Comparison of ENCODE assay signal across 10 mouse cellular contexts in the genomic region with DNA sequence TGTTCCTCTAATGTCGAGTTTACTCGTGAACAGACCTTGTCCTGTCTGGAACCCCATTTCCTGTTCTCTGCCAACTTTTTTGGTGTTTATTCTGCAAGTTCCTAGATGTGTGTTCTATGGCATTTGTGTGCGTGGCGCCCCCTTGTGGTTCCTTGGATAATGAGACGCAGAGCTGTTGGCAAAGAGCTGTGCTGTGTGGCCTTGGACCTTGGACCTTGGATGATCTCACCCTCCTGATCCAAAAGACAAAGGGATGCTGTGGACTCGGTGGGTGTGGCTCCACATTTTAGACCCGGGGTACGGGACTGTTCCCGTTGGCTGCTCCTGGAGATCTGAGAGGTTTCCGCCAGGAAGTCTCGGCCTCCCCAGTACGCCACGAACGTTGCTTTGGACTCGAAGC. TPM values are rescaled to one million over a fixed set of nuclear protein-coding genes. Genes with fewer than 3 reads are reported as not detected.
DNase-seq lines count a peak whose midpoint lies in the region; ATAC-seq and TF ChIP-seq lines count a peak whose summit lies in the region.
"Had no signal": no experiment of that assay in that cellular context is flagged by ENCODE, and none has a peak within 500 bp of the region (broad histone marks: within the 10 kb centered on the region; RNA-seq: fewer than 3 reads in every experiment).

A gene (plus strand): TSS at position 271 of the 400 bp plus-strand sequence.

- no peak within 1 kb of the TSS for H3K9ac ChIP-seq in ES-E14 (ENCODE audit: insufficient read depth, low read depth, low read length, poor library complexity, severe bottlenecking)
- H3K9ac ChIP-seq in embryonic facial prominence, embryonic 11.5 days (replicated peaks; ENCODE audit: low read length) = no peak within 1 kb of the TSS

- WGBS in embryonic facial prominence, embryonic 11.5 days = 86% methylated on average over 15 of the region's 15 CpGs
- 64% methylated on average over 15 of the region's 15 CpGs for WGBS in small intestine, adult 2 months

- in situ Hi-C loops in ES-E14 (cut with MboI; ENCODE audit: low sequenced_read_pairs in 2 of 2, unreplicated experiment in 2 of 2) = no loop called here

- no peak for ATAC-seq in embryonic facial prominence, embryonic 11.5 days (replicated peaks; ENCODE audit: insufficient number of reproducible peaks, low FRiP score, low TSS enrichment, low read depth)
- ATAC-seq in frontal cortex, adult (ENCODE audit: low TSS enrichment) = no peak

- DNase-seq in cerebellum, adult 9-10 months = peak; percentile 14
- DNase-seq in cerebellum, adult 8-10 months = no peak
- peak; percentile 29 to 39 for DNase-seq in left cerebral cortex, adult 18-20 months (ENCODE audit: low spot score in 2 of 2)
- no peak for DNase-seq in left cerebral cortex, adult 8-10 months (ENCODE audit: low spot score in 2 of 2)
- peak; percentile 67 for DNase-seq in ES-E14 (ENCODE audit: low read depth, low spot score)
- DNase-seq in embryonic facial prominence, embryonic 11.5 days (ENCODE audit: low spot score) = peak; percentile 30

- no peak for TF ChIP-seq POLR2A in small intestine, adult 2 months (IDR thresholded peaks at IDR 0.05; ENCODE audit: low read depth, low read length)

- H3K4me2 ChIP-seq in embryonic facial prominence, embryonic 11.5 days (ENCODE audit: low read depth, low read length) = no peak within 1 kb of the TSS

- H3K36me3 ChIP-seq in ES-E14 (ENCODE audit: control insufficient read depth, insufficient read depth, low read length, poor library complexity, severe bottlenecking) = no peaks in the 10 kb centered on the region
- H3K36me3 ChIP-seq in embryonic facial prominence, embryonic 11.5 days (replicated peaks; ENCODE audit: control insufficient read depth, insufficient read depth, low read depth, low read length) = no peaks in the 10 kb centered on the region
- H3K36me3 ChIP-seq in small intestine, adult 2 months (ENCODE audit: control insufficient read depth, insufficient read depth, low read length) = no peaks in the 10 kb centered on the region

- no peak within 1 kb of the TSS for H3K27ac ChIP-seq in ES-E14 (ENCODE audit: insufficient read depth, low read depth, low read length, poor library complexity, severe bottlenecking)
- no peak within 1 kb of the TSS for H3K27ac ChIP-seq in embryonic facial prominence, embryonic 11.5 days (replicated peaks; ENCODE audit: low read depth, low read length)
- no peak within 1 kb of the TSS for H3K27ac ChIP-seq in small intestine, adult 2 months (ENCODE audit: insufficient read depth, low read depth, low read length)

- H3K4me1 ChIP-seq in ES-E14 (ENCODE audit: control insufficient read depth in 2 of 2, insufficient read depth in 2 of 2, low read length in 2 of 2, poor library complexity in 1 of 2) = peaks cover 0 to 2% of the 10 kb centered on the region in 2 experiments; a peak in 1 of 4 replicates
- H3K4me1 ChIP-seq in embryonic facial prominence, embryonic 11.5 days (ENCODE audit: control insufficient read depth, insufficient read depth, low read length) = no peaks in the 10 kb centered on the region
- no peaks in the 10 kb centered on the region for H3K4me1 ChIP-seq in small intestine, adult 2 months (ENCODE audit: control insufficient read depth, insufficient read depth, insufficient read length, low read length)

- H3K27me3 ChIP-seq in embryonic facial prominence, embryonic 11.5 days (ENCODE audit: control insufficient read depth, insufficient read depth, low read length) = no peaks in the 10 kb centered on the region
- H3K27me3 ChIP-seq in small intestine, adult 2 months (ENCODE audit: control insufficient read depth, insufficient read depth, low read length) = no peaks in the 10 kb centered on the region

- no peak within 1 kb of the TSS for H3K4me3 ChIP-seq in ES-E14 (ENCODE audit: insufficient read depth in 1 of 2, low read depth in 1 of 2, low read length in 2 of 2, poor library complexity in 1 of 2, severe bottlenecking in 1 of 2)
- no peak within 1 kb of the TSS for H3K4me3 ChIP-seq in embryonic facial prominence, embryonic 11.5 days (ENCODE audit: low read depth, low read length)
- no peak within 1 kb of the TSS for H3K4me3 ChIP-seq in small intestine, adult 2 months (ENCODE audit: low read depth, low read length)

- no peaks in the 10 kb centered on the region for H3K9me3 ChIP-seq in ES-E14 (ENCODE audit: control insufficient read depth, insufficient read depth, low read depth, low read length)
- no peaks in the 10 kb centered on the region for H3K9me3 ChIP-seq in embryonic facial prominence, embryonic 11.5 days (replicated peaks; ENCODE audit: control insufficient read depth, low read length)

- peak; percentile 40; the same call in 1 of the 2 replicates for TF ChIP-seq CTCF in small intestine, adult 2 months (IDR thresholded peaks at IDR 0.05; ENCODE audit: extremely low read depth, insufficient read length, insufficient replicate concordance, low read depth, low read length)

TF ChIP-seq in ES-E14, 5 proteins besides CTCF, POLR2A, EP300 and RAD21:
- TF ChIP-seq ZC3H11A (IDR thresholded peaks at IDR 0.05; ENCODE audit: borderline replicate concordance, low read depth, low read length) (no peak), HCFC1 (IDR thresholded peaks at IDR 0.05; ENCODE audit: borderline replicate concordance, insufficient read depth, low read length) (no peak), CHD2 (IDR thresholded peaks at IDR 0.05; ENCODE audit: low read depth, low read length) (no peak), ZNF384 (IDR thresholded peaks at IDR 0.05; ENCODE audit: low read depth, low read length) (no peak), MAFK (IDR thresholded peaks at IDR 0.05; ENCODE audit: insufficient read depth, low read depth, low read length) (no peak)

RNA-seq across cellular contexts. Expression of the gene that starts here (rescaled TPM):
- total RNA-seq in left cerebral cortex, adult 18-20 months (2021) = not detected
- total RNA-seq in left cerebral cortex, adult 8-10 months (2022) = not detected
- 0.63 TPM in 1 of 2 replicates, not detected in the other for total RNA-seq in ES-E14 (2012; rRNA removed)
- polyA plus RNA-seq in embryonic facial prominence, embryonic 11.5 days (2014; fragmentation: Nextera tagmentation; extraction: Ambion mirVana) = not detected in 2 replicates
- polyA plus RNA-seq in small intestine, adult 2 months (2012; rRNA removed) = not detected in 2 replicates
- total RNA-seq: gastrocnemius, postnatal 4 days had no signal
- polyA plus RNA-seq: liver, embryonic 16.5 days had no signal

Comparison
In these comparisons a context has a peak if more than half of its experiments do, and no peak if none do; other contexts are left out.
1. Peak in DNase-seq in left cerebral cortex, adult 18-20 months; RNA of the gene not detected or under 1 TPM.
2. Peak in DNase-seq in ES-E14; RNA of the gene not detected or under 1 TPM.
3. Peak in DNase-seq in embryonic facial prominence, embryonic 11.5 days; RNA of the gene not detected or under 1 TPM.